Mouse (Mus musculus): Measurements from ENCODE around the gene Mindy3. TPM values are rescaled to one million over a fixed set of nuclear protein-coding genes. Genes with fewer than 3 reads are reported as not detected.

Gene Mindy3
- polyA plus RNA-seq, 1 experiment from 2014 or later: 21.7 TPM

- DNase-seq: peak; percentile 65
- H3K9ac ChIP-seq: peak overlapping the region; percentile 36; the same call in 1 of the 2 replicates
- H3K27me3 ChIP-seq: no peaks in the 10 kb centered on the region
- no peaks in the 10 kb centered on the region for H3K36me3 ChIP-seq
- H3K4me3 ChIP-seq (replicated peaks): peak overlapping the region; percentile 42
- peak overlapping the region; percentile 62 for H3K4me2 ChIP-seq
- WGBS (ENCODE audit: insufficient replicate concordance): 7% methylated on average over 10 of the region's 10 CpGs
- no peak overlapping the region for H3K27ac ChIP-seq
- H3K4me1 ChIP-seq (replicated peaks): 0 out of 2 replicates have a peak, but pooled peaks cover 5% of the 10 kb centered on the region
- no peaks in the 10 kb centered on the region for H3K9me3 ChIP-seq (replicated peaks)
- peak; percentile 74 for ATAC-seq (ENCODE audit: low read depth)
These were observed 92.1 kb downstream of the Mindy3 start for GRCm38 (mm10) chr2:12327216-12327615.

GRCm38 (mm10) chr2:12325868-12326267 is 93.4 kb downstream of the Mindy3 start:
- WGBS (ENCODE audit: insufficient replicate concordance): 56% methylated on average over 2 of the region's 2 CpGs

GRCm38 (mm10) chr2:12325417-12325816 is 93.9 kb downstream of the Mindy3 start:
- Histone ChIP-seq H3K27me3 (no peaks in the 10 kb centered on the region), H3K4me1 (replicated peaks) (0 out of 2 replicates have a peak, but pooled peaks cover 5% of the 10 kb centered on the region), H3K27ac (no peak overlapping the region), H3K4me3 (replicated peaks) (no peak overlapping the region), H3K36me3 (no peaks in the 10 kb centered on the region), H3K4me2 (no peak overlapping the region), H3K9ac (no peak overlapping the region), H3K9me3 (replicated peaks) (no peaks in the 10 kb centered on the region)
- no peak for DNase-seq
- ATAC-seq (ENCODE audit: low read depth): no peak
- WGBS (ENCODE audit: insufficient replicate concordance): 72% methylated on average over 6 of the region's 6 CpGs

More at GRCm38 (mm10) chr2:12325868-12326267, 93.4 kb downstream of the Mindy3 start:
- Histone ChIP-seq H3K4me2 (no peak overlapping the region), H3K9ac (no peak overlapping the region), H3K27ac (no peak overlapping the region), H3K36me3 (no peaks in the 10 kb centered on the region), H3K9me3 (replicated peaks) (no peaks in the 10 kb centered on the region), H3K4me3 (replicated peaks) (no peak overlapping the region), H3K27me3 (no peaks in the 10 kb centered on the region), H3K4me1 (replicated peaks) (0 out of 2 replicates have a peak, but pooled peaks cover 5% of the 10 kb centered on the region)
- ATAC-seq (ENCODE audit: low read depth) (no peak), DNase-seq (no peak)

- Histone ChIP-seq H3K27me3 (no peaks in the 10 kb centered on the region), H3K4me2 (no peak overlapping the region), H3K9me3 (replicated peaks) (no peaks in the 10 kb centered on the region), H3K36me3 (no peaks in the 10 kb centered on the region), H3K4me1 (replicated peaks) (0 out of 2 replicates have a peak, but pooled peaks cover 5% of the 10 kb centered on the region), H3K27ac (no peak overlapping the region), H3K9ac (no peak overlapping the region), H3K4me3 (replicated peaks) (no peak overlapping the region)
- no peak for ATAC-seq (ENCODE audit: low read depth)
- 73% methylated on average over 4 of the region's 4 CpGs for WGBS (ENCODE audit: insufficient replicate concordance)
- DNase-seq: no peak
These were observed 98.4 kb downstream of the Mindy3 start for GRCm38 (mm10) chr2:12320914-12321313.

DNA sequence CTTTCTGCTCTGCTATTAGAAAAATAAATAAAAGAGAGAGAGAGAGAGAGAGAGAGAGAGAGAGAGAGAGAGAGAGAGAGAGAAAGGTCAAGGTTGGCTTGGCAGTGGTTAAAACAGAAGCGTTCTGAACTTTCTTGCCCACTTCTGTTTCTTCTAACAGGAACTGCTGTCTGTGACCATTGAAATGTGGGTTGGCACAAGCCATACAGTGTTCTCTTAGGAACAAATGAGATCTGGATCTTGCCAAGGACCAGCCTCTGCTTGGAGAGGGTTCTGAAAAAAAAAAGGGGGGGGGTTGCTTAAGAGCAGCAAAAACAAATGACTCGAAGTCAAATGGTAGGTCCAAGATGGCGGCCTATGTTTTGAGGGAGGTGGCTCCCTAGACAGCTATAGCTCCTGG is 100.6 kb downstream of the Mindy3 start:
- DNase-seq (no peak), ATAC-seq (ENCODE audit: low read depth) (no peak)
- Histone ChIP-seq H3K9me3 (replicated peaks) (no peaks in the 10 kb centered on the region), H3K4me2 (no peak overlapping the region), H3K36me3 (no peaks in the 10 kb centered on the region), H3K27ac (no peak overlapping the region), H3K27me3 (no peaks in the 10 kb centered on the region), H3K9ac (no peak overlapping the region), H3K4me3 (replicated peaks) (no peak overlapping the region), H3K4me1 (replicated peaks) (0 out of 2 replicates have a peak, but pooled peaks cover 5% of the 10 kb centered on the region)
- 79% methylated on average over 3 of the region's 3 CpGs for WGBS (ENCODE audit: insufficient replicate concordance)

- Histone ChIP-seq H3K27me3 (no peaks in the 10 kb centered on the region), H3K4me3 (replicated peaks) (no peak overlapping the region), H3K27ac (no peak overlapping the region), H3K36me3 (no peaks in the 10 kb centered on the region), H3K4me1 (replicated peaks) (0 out of 2 replicates have a peak, but pooled peaks cover 5% of the 10 kb centered on the region), H3K4me2 (no peak overlapping the region), H3K9ac (no peak overlapping the region), H3K9me3 (replicated peaks) (no peaks in the 10 kb centered on the region)
- DNase-seq (no peak), ATAC-seq (ENCODE audit: low read depth) (no peak)
- 78% methylated on average over 4 of the region's 4 CpGs for WGBS (ENCODE audit: insufficient replicate concordance)
These were observed 101.2 kb downstream of the Mindy3 start for GRCm38 (mm10) chr2:12318036-12318435.

GRCm38 (mm10) chr2:12317343-12317742 is 101.9 kb downstream of the Mindy3 start:
- Histone ChIP-seq H3K36me3 (no peaks in the 10 kb centered on the region), H3K4me3 (replicated peaks) (no peak overlapping the region), H3K27ac (no peak overlapping the region), H3K4me2 (no peak overlapping the region), H3K4me1 (replicated peaks) (0 out of 2 replicates have a peak, but pooled peaks cover 5% of the 10 kb centered on the region), H3K27me3 (no peaks in the 10 kb centered on the region), H3K9ac (no peak overlapping the region), H3K9me3 (replicated peaks) (no peaks in the 10 kb centered on the region)
- ATAC-seq (ENCODE audit: low read depth): 0 out of 2 replicates have a peak, but pooled peaks have one; percentile 29
- no peak for DNase-seq
- 45% methylated on average over 5 of the region's 5 CpGs for WGBS (ENCODE audit: insufficient replicate concordance)

DNA sequence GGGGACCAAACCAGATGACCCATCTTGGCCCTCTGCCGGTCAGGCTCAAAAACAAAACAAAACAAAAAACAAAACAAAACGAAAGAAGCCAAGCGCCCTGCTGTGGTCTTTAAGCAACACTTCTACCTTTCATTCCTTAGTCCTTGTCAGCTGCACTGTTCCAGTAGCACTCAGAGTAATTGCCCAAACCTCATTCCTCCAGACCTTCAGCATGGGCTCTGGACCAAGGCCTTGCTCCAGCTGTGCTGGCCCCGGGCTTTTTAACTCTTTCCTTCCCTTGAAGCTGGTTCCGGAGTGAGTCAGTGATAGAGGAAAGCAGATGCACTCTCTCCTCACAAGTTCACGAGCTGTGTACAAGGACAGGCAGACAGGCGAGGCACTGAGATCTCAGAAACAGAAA is 102.9 kb downstream of the Mindy3 start:
- Histone ChIP-seq H3K9me3 (replicated peaks) (no peaks in the 10 kb centered on the region), H3K36me3 (no peaks in the 10 kb centered on the region), H3K4me2 (no peak overlapping the region), H3K27ac (no peak overlapping the region), H3K27me3 (no peaks in the 10 kb centered on the region), H3K4me1 (replicated peaks) (0 out of 2 replicates have a peak, but pooled peaks cover 5% of the 10 kb centered on the region), H3K4me3 (replicated peaks) (no peak overlapping the region), H3K9ac (no peak overlapping the region)
- WGBS (ENCODE audit: insufficient replicate concordance): 55% methylated on average over 7 of the region's 7 CpGs
- no peak for DNase-seq
- no peak for ATAC-seq (ENCODE audit: low read depth)

GRCm38 (mm10) chr2:12314028-12314427 is 105.2 kb downstream of the Mindy3 start:
- 0 out of 2 replicates have a peak, but pooled peaks cover 5% of the 10 kb centered on the region for H3K4me1 ChIP-seq (replicated peaks)
- no peaks in the 10 kb centered on the region for H3K27me3 ChIP-seq
- ATAC-seq (ENCODE audit: low read depth) (no peak), DNase-seq (no peak)
- H3K4me3 ChIP-seq (replicated peaks): no peak overlapping the region
- H3K9me3 ChIP-seq (replicated peaks): no peaks in the 10 kb centered on the region
- H3K27ac ChIP-seq: no peak overlapping the region
- H3K9ac ChIP-seq: no peak overlapping the region
- no peaks in the 10 kb centered on the region for H3K36me3 ChIP-seq
- H3K4me2 ChIP-seq: no peak overlapping the region
- 49% methylated on average over 6 of the region's 6 CpGs for WGBS (ENCODE audit: insufficient replicate concordance)

GRCm38 (mm10) chr2:12308466-12308865 is 110.8 kb downstream of the Mindy3 start:
- DNase-seq (no peak), ATAC-seq (ENCODE audit: low read depth) (no peak)
- Histone ChIP-seq H3K4me3 (replicated peaks) (no peak overlapping the region), H3K9me3 (replicated peaks) (no peaks in the 10 kb centered on the region), H3K4me1 (replicated peaks) (no peaks in the 10 kb centered on the region), H3K9ac (no peak overlapping the region), H3K27me3 (peaks cover 5% of the 10 kb centered on the region), H3K27ac (no peak overlapping the region), H3K4me2 (no peak overlapping the region), H3K36me3 (no peaks in the 10 kb centered on the region)

- H3K4me1 ChIP-seq (replicated peaks): no peaks in the 10 kb centered on the region
- peaks cover 14% of the 10 kb centered on the region for H3K27me3 ChIP-seq
- H3K36me3 ChIP-seq: no peaks in the 10 kb centered on the region
- no peak overlapping the region for H3K4me2 ChIP-seq
- DNase-seq: no peak
- no peaks in the 10 kb centered on the region for H3K9me3 ChIP-seq (replicated peaks)
- no peak overlapping the region for H3K9ac ChIP-seq
- ATAC-seq (ENCODE audit: low read depth): no peak
- no peak overlapping the region for H3K4me3 ChIP-seq (replicated peaks)
- no peak overlapping the region for H3K27ac ChIP-seq
These were observed 112.0 kb downstream of the Mindy3 start for GRCm38 (mm10) chr2:12307311-12307710.

DNA sequence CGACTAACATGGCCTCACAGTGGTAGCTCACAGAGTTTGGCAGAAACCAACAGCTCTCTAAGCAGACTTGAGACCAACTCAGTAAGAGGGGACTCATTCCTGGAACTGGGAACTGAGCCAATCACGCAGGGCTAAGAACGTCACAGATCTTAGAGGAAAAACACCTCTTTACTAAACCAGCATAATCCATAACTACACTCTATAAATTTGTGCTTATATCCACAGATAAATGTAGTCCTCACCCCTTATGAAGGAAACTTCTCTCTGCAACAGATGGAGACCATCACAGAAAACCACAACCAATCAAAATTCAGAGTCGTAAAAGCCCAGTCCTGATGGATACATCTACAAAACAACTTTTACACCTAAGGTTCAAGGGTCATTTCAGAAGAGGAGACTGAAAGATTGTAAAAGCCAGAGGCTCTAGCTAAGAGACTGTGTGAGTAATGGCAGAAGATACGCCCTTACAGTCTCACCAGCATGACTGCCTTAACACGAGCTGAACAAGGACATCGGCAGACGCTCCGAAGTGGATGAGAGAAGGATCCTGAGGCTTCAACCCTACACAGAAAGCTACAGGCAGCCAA is 114.1 kb downstream of the Mindy3 start:
- Histone ChIP-seq H3K36me3 (no peaks in the 10 kb centered on the region), H3K9me3 (replicated peaks) (no peaks in the 10 kb centered on the region), H3K27me3 (peaks cover 35% of the 10 kb centered on the region), H3K9ac (no peak overlapping the region), H3K27ac (no peak overlapping the region), H3K4me3 (replicated peaks) (no peak overlapping the region), H3K4me1 (replicated peaks) (peaks cover 8% of the 10 kb centered on the region; the same call in 1 of the 2 replicates), H3K4me2 (no peak overlapping the region)
- no peak for ATAC-seq (ENCODE audit: low read depth)
- WGBS (ENCODE audit: insufficient replicate concordance): 73% methylated on average over 9 of the region's 9 CpGs
- DNase-seq: no peak

All from liver, embryonic 13.5 days (tissue).